Mouse (Mus musculus): Measurements from ENCODE around the gene Fads2.
A peak's percentile ranks its signal among the peaks of the same experiment; 100 is the strongest.
"Not testable (repeated sequence)": the region's sequence is repeated elsewhere in the genome, so short reads cannot be mapped to it uniquely, and the experiment has no call there.

Fads2 gene

DNA sequence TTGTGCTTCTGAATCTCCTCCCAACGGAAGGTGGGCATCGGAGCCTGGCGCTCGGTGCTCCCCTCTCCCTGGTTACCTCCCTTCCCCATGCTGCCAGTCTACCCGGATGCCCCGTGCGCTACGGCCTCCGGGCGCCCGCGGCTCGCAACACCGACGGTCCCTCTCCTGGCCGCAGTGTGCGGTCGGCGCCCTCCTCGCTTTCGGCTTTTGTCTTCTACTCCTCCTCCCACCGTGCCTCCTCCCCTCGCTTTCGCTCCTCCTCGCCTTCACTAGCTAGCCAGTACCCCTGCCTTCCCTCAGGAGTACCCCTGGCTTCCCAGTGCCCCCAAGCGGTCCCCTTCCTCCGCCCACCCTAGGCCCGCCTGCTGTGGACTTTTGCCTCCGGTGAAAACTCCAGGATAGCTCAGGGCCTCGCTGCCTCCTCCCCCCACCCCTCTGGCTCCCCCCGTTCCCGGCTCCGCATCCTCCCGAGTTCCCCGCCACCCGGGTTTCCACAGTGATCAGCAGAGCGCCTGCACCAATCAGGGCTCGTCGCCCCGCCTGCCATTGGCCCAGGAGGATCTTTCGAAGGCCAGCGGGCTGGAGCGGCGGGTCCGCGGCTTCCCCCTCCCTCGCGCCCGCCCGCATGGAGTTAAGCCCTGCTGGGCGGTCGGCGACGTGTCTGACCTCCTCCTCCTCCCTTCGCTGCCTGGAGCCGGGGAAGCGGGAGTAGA, at the start of gene Fads2:
Fads2 (minus strand) TSS at position 406 of the 713 bp plus-strand sequence.
- DNase-seq (ENCODE audit: low read depth, low spot score), result peak; percentile 58

DNA sequence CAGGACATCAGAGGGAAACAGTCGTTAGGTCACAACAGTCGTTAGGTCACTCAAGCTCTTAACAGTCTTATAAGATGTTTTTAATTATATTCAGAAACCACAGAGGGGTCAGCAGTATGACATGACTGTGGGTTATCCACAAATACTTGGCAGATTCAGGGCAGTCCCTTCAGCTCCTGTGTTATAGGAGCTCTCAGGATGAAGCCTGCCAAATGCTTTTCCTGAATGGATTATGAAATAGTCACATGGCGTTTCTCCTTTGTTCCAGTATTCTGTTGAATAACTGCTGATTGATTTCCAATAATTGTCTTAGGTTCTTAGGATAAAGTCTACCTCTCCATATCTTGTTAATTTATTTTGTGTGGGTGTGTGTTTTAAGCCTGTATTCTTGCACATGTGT, 47.6 kb upstream of the Fads2 start:
- DNase-seq (ENCODE audit: low read depth, low spot score), result no peak

DNA sequence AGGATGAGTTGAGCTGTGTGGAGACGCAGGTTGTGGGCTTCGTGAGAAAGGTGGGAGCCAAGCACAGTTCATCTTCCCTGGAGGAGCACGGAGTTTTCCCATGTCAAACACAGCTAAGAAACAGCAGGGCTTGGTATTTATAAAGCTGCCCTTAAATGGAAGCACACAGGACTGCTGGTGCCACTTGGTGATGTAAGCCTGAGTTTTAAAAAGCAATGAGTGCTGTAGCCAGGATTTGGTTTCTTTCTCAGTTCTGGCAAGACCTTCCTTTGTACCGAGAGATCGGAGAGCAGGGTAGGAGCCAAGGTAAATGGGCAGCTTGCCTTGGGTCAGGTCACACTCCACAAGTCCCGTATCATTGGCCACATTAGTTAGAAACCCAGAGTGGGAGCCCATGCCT, 47.0 kb upstream of the Fads2 start:
- DNase-seq (ENCODE audit: low read depth, low spot score), result no peak

DNA sequence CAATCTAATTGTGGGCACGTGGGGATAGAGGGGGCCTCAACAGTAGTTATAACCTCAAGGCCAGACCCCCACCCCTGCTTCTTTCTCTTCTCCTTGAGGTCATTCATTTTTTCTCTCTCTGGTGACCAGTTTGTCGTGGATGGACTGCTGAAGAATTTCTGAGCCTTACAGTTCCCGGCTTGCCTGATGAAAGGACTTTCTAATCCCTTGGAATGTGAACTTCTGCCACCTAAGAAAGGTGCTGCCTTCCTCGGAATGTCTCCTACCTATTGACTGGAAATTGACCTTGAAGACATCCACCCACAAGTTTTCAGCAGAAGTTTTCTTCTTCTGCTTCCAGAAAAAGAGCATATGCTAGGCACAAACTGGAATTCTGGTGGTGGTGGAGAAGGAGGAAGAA, 42.9 kb upstream of the Fads2 start:
- DNase-seq (ENCODE audit: low read depth, low spot score), result no peak

DNA sequence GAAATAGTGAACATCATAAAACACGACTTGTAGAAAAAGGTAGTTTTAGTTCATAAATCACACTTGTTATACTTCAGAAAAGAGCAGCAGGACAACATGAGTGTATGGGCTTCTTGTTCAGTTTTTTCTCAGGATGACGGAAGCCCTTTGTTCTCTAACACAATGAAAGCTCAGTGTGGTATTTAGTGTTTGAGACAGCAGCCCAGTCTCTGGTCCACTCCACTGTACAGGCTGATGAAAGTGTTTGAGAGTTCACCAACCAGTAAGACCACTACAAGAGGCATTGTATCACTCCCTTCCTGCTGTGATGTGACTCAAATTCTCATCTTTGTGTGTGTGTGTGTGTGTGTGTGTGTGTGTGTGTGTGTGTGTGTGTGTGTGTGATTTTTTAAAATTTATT, 42.1 kb upstream of the Fads2 start:
- no peak for DNase-seq (ENCODE audit: low read depth, low spot score)

DNA sequence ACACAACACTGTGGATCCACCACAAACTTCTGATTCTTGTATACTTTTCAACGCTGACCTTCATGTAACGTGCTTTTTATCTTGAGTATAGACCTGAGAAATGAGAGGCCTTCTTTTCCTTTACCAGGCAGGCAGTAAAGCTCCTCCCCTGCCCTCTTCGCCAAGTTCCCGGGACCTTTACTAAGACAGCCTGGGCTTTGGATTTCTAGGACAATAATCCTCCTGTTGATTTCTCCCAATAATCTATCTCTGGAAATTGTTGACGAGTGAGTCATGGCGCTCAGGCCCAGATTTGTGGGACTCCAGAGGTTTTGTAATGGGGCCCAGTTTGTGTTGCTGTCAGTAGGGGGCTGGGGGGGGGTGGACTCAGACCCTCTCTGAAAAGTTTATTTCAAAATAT, 38.2 kb upstream of the Fads2 start:
- no peak for DNase-seq (ENCODE audit: low read depth, low spot score)

DNA sequence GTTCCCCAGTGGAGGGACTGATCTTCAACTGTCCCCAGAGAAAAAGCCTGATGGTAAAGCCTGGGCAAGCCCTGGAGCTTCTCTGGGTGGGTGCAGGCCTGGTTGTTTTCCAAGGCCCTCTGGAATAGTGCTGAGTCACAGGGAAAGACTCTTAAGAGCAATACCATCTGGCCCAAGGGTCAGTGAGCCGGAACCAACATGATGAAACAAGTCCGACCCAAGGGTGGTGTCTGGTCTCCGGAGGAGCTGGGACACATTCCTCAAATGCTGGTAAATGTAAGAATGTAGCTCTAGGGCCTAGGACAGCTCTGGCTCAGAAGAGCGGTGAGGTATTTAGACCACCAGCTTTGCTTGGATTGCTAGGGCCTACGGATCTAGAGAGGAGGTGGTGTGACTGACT, 35.9 kb upstream of the Fads2 start:
- no peak for DNase-seq (ENCODE audit: low read depth, low spot score)

DNA sequence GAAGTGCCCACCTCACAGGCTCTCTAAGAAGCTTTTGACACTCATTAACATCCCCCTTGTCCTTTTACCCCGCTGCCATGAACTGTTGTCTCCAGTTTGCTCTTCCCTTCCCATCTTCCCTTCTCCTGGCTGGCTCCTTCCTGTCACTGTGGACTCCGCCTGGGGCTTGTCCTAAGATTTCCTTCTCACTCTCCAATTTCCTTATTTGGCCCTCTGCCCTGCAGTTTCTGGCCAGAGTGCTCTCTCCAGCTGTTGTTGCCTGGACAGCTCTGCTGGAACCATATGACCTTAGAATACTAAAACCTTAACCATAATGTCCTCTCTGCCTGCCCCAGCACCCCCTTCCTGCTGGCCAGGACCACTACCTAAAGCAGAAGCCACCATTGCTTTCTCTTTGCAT, 33.1 kb upstream of the Fads2 start:
- DNase-seq (ENCODE audit: low read depth, low spot score), result no peak

DNA sequence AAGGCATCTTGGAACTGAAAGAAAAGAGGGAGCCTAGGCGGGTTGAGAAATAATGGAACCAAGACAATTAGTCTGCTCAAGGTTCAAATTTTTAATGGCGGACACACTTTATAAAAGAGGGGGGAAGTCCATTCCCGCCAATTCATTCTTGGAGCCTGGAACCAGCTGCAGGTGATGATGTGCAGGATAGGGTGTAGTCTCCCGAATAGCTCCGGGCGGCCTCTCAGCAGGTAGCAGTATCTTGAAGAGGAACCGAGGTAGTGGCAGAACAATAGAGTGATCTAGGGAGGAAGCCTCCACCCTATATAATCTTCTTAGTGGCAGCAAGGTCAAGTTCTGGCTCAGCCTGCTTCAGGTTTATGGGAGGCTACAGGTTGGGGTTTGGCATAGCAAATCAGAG, 28.0 kb upstream of the Fads2 start:
- not testable (repeated sequence) for DNase-seq (ENCODE audit: low read depth, low spot score)

DNA sequence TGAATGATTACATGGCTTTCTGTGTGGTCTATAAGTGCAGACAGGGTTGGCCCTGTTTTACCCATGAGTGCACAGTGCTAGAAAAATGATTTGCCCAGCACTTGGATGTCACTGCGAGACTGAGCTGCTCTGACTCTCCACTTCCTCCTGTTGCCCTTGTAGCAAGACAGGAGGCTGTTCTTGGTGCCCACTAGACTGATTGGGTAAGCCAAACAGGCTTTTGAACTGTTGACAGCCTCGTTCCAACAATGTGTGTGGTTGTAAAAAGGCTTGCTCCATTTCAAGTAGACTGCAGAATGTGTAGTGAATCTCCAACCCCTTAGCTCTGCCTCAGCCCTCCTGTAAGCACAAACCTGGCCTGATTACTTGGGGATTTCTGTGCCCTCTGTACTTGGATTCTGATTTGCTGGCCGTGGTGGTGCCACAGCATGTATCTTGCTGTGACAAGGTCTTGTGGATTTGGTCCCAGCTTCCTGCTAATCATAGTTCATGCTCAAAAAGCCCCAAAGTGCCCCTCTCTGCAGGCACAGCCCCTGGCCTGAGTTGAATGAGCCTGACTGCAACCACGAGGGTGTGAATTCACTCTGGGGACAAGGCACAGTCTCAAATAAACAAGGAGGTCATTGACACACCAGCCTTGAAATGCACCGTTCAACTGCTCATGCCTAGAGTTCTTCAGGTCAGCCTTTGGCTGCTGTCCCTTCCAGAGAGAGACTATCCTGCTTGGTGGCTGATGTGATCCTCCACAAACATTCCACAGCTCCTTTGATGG, 25.1 kb upstream of the Fads2 start:
- DNase-seq (ENCODE audit: low read depth, low spot score), result no peak

DNA sequence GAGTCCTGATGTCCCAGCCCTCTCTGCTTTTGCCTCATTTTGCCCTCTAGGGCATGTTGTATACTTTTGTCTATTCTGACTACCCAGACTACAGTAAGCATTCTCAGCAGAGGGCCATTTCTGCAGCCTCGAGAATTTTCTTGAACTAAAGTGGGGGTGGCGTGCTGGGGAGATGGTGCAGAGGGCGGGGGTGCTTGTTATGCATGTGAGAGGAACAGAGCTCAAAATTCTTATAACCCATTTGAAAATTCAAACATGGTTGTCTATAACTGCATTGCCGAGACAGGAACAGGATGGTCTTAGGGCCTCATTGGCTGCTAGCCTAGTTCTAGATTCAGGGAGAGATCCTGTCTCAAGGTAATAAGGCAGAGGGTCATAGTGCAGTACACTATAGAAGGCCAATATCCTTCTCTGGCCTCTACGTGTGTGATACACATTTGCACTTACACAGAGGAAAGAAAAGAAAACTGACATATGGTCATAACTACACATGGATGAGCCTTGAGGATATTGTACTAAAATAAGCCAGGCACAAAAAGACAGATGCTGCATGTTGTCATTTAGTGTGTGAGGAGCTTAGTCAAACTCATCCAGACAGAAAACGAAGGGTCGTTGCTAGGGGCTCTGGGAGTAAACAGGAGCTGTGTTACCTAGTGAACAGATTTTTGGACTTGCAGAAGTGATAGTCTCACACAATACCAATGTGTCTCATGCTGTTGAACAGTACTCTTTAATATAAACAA, 22.5 kb upstream of the Fads2 start:
- no peak for DNase-seq (ENCODE audit: low read depth, low spot score)

DNA sequence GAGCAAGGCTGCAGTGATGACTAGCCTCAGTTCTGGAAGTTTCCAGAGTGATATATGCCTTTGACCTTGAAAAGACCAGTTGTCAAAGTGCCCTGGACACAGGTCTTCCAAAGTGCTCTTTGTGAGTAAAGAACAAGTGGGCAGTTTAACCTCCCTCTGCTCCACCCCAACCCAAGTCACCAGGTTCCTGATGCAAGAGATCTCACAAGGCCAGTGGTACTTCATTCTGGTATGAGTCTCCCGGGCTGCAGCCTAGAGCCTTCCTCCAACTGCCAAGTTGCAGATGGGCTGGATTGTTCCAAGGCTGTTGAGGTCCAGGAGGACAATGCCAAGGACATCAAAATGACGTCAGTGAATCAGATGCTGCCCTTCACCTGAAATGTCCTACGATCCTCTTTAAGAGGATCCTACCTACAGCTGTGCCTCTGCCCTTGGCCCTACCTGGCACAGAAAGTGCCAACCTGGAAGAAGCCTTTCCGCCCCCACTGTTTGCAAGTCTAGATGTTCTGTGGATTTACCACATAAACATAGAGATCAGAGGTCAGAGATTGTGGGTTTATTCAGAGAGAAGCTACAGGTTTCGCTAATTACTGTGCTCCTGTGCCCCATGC, 20.6 kb upstream of the Fads2 start:
- no peak for DNase-seq (ENCODE audit: low read depth, low spot score)

DNA sequence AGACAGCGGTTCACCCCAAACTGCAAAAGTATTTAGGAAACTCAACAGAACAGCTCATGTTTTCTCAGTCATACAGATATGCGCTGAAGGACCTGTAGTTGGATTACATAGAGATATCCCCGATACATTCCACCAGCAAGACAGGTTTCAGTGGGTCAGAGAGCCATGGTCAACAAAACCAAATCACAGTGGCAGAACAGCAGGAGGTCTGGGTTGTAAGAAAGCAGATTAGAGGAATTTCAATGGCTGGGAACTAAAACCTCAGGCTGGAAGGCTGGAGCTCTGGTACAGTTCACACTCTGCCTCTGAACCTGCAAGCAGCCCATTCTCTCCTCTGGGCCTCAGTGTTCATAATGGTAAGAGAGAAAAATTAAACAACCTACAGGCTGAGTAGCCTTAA, 15.1 kb upstream of the Fads2 start:
- no peak for DNase-seq (ENCODE audit: low read depth, low spot score)

DNA sequence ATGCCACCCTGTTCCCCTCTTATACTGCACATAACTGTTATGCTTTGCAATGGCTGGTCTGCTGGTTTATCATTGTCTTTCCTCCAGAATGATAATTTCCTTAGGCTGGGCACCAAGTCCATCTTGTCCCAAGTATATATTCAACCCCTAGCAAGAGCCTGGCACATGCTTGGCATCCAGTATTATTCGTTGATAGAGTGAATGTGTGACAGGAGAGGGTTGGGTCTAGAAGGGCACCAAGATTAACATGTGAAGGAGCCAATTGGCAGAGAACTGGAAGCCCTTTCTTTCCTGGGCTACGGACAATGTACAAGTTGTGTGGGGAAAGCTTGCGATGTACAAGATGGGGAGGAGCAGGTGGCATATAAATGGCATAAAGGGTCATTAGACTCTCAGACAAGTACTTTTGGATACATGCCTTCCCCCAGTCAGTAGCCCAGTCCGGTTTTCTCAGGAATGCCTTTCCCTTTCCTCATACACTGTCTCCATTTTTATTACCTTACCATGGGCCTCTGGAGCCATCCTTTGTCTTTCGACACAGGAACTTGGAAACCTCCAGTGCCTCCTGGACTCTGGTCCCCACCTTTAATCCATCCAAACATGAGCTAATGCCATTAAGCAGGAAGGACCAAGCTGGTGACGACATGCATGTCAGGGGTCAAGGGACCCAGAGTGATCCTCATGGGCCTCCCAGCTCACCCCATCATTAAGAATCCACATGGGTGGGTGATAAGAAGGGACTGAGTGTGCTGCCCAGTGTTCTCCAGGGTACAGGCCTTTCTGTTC, 14.0 kb upstream of the Fads2 start:
- DNase-seq (ENCODE audit: low read depth, low spot score), result no peak

DNA sequence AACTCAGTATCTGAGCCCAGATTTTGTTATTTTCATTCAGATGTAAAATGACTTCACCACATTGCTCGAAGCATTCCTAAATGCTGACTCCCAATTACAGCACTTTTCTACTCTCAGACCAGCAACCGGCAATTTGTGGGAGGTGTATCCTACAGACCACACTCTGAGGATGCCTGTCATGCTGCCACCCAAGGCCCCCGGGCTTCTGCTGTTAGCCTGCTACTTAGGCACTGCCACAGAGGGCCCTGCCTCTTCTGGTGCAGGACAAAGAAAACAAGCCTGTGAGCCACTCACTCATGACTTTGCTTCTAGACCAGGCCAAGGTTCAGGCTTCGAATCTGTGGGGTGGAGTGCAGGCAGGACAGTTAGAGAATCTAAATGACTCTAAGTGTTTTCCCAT, 11.4 kb upstream of the Fads2 start:
- DNase-seq (ENCODE audit: low read depth, low spot score), result no peak

DNA sequence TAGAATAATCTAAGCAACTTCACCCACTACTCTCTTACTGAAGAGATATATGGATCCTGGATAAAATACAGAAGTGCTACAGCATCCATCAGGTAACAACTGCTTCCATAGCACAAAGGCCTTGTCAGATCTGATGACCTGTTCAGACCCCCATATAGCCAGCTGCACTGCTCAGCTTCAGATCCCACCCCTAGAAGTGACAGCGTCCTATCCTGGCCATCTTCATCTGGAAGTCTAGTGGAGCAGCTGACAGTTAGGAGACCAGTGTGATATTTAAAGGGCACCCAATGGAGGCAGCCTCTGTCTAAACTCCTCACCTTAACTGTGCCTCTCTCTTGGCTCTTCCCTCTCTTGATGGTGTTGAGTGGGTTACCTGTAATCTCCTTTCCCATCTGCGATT, 7.1 kb upstream of the Fads2 start:
- no peak for DNase-seq (ENCODE audit: low read depth, low spot score)

DNA sequence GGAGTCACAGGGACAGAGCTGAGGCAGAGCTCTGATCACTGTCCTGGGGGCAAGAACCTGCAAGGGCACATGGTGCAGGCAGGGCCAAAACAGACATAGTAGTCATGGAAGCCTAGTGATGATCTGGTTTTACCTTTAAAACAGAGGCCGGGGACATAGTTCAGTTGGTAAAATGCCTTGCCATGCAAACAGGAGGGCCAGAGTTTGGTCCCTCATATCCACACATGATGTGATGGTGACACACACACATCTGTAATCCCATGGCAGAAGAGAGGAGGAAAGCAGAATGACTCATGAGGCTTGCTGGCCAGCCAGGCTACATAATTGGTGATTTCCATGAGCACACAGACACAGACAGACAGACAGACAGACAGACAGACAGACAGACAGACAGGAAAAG, 6.6 kb upstream of the Fads2 start:
- no peak for DNase-seq (ENCODE audit: low read depth, low spot score)

DNA sequence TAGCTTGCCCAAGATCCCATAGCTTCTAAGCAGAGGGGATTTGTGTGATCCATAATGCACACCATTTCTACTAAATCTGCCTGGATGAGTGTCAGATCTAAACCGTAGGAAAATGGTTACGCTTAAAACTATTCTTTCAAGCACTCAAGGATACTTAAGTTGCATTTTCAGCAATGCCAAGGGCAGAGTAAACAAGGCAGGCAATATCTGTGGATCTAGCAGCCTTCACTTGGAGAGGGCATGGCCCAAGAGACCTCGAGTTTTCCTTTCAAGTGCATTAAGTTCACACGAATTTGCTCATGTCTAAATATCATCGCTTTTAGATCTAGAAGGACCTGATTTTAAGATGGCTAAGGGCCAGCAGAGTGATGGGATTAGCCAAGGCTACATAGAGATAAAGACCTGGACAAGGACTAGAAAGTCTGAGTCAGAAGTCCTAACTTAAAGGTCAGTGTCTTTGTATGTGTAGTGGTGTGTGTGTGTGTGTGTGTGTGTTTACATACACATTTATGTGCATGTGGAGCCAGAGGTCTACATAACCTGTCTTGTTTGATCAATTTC, 5.6 kb upstream of the Fads2 start:
- DNase-seq (ENCODE audit: low read depth, low spot score), result no peak

DNA sequence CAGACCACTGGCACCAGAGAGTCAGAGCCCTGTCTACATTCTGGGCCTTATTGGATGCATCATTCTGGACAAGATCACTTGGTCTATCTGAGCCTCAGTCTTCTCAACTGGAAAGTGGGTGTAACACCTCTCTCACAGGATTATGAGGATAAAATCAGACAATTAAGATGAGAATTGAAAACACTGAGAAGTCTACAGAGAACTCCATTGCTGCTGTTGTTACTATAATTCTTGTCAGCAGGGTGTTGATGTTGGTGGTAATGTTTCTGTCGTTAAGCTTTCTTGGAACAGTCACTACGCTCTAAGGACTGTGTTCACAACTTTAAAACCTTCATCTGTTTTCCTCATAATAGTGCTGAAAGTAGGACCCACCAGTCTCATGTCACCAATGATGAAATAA, 5.1 kb upstream of the Fads2 start:
- DNase-seq (ENCODE audit: low read depth, low spot score), result no peak

DNA sequence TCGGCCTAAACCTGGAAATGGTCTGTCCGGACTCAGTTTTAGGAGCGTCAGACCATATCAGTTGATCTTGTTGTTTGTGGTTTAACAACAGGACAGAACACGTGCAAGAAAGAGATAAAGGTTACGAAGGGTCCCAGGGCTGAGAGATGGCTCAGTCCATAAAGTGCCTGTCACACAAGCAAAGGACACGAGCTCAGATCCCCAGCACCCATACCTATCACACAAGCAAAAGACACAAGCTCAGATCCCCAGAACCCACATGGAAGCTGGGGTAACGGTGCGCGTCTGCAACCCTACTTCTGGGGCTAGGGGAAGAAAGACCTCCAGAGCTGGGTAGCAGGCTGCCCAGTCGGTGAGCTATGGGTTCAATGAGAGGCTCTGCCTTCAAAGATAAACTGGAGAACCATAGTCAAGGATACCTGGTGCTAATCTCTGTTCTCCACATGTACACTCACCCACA, 3.5 kb upstream of the Fads2 start:
- no peak for DNase-seq (ENCODE audit: low read depth, low spot score)

DNA sequence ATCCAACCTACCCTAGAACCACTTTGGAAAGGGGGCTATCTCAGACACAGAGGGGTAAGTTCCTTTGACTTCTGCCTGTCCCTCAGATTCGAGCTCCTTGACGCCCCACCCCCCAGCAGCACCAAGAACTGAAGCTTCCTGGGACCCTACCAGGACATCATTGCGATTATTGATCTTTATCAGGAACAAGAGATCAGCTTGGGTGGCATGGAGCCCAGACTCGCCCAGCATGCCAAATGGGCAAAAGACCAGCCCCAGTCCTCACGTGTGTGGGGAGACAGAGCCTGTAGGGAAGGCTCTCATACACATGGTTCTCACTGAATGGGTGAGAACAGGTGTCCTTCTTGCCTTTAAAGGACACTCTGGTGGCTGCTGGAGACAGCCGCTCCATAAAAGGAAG, 2.7 kb upstream of the Fads2 start:
- no peak for DNase-seq (ENCODE audit: low read depth, low spot score)
